Mouse (Mus musculus): ENCODE results near the gene Exosc6.
"Not testable (repeated sequence)": the region's sequence is repeated elsewhere in the genome, so short reads cannot be mapped to it uniquely, and the experiment has no call there.

GRCm38 (mm10) chr8:111094719-111095302, 38.7 kb downstream of the Exosc6 start:
- not testable (repeated sequence) for TF ChIP-seq MAX (IDR thresholded peaks at IDR 0.05); CTCF (IDR thresholded peaks at IDR 0.05; ENCODE audit: control insufficient read depth, insufficient read depth, insufficient read length); USF1 (IDR thresholded peaks at IDR 0.05; ENCODE audit: low read depth); MYOD1 (IDR thresholded peaks at IDR 0.05; ENCODE audit: control insufficient read depth, insufficient read length, low read depth)
